Mouse (Mus musculus): ENCODE measurements around the gene Krt42. TPM values are rescaled to one million over a fixed set of nuclear protein-coding genes. Genes with fewer than 3 reads are reported as not detected.

The Krt42 gene
- polyA plus RNA-seq, 1 experiment from 2014 or later = not detected

GRCm38 (mm10) chr11:100298274-100299036 is 28.8 kb upstream of the Krt42 start:
- no peak overlapping the region for H3K9ac ChIP-seq (replicated peaks)
- H3K4me3 ChIP-seq = peak overlapping the region; percentile 15; the same call in 1 of the 2 replicates
- peak overlapping the region; percentile 31 for H3K4me2 ChIP-seq (replicated peaks)
- no peaks in the 10 kb centered on the region for H3K36me3 ChIP-seq
- H3K27me3 ChIP-seq = 0 out of 2 replicates have a peak, but pooled peaks cover 5% of the 10 kb centered on the region
- peak; percentile 31; the same call in 1 of the 2 replicates for ATAC-seq (ENCODE audit: low FRiP score, low read depth)
- 23% methylated on average over 18 of the region's 18 CpGs for WGBS
- 0 out of 2 replicates have a peak, but pooled peaks cover 3% of the 10 kb centered on the region for H3K4me1 ChIP-seq
- H3K27ac ChIP-seq (replicated peaks) = no peak overlapping the region
- H3K9me3 ChIP-seq = no peaks in the 10 kb centered on the region

GRCm38 (mm10) chr11:100297801-100298200 is 28.1 kb upstream of the Krt42 start:
- Histone ChIP-seq H3K27ac (replicated peaks) (no peak overlapping the region), H3K9me3 (no peaks in the 10 kb centered on the region), H3K4me3 (peak overlapping the region; percentile 15; the same call in 1 of the 2 replicates), H3K36me3 (no peaks in the 10 kb centered on the region), H3K9ac (replicated peaks) (no peak overlapping the region), H3K4me2 (replicated peaks) (peak overlapping the region; percentile 31), H3K27me3 (0 out of 2 replicates have a peak, but pooled peaks cover 5% of the 10 kb centered on the region), H3K4me1 (peaks cover 6% of the 10 kb centered on the region; the same call in 1 of the 2 replicates)
- 45% methylated on average over 5 of the region's 5 CpGs for WGBS
- no peak for ATAC-seq (ENCODE audit: low FRiP score, low read depth)

- no peak overlapping the region for H3K4me3 ChIP-seq
- peak overlapping the region; percentile 35 for H3K4me2 ChIP-seq (replicated peaks)
- peaks cover 11% of the 10 kb centered on the region; the same call in 1 of the 2 replicates for H3K4me1 ChIP-seq
- no peak overlapping the region for H3K27ac ChIP-seq (replicated peaks)
- ATAC-seq (ENCODE audit: low FRiP score, low read depth) = peak; percentile 38; the same call in 1 of the 2 replicates
- WGBS = 5% methylated on average over 10 of the region's 10 CpGs
- no peak overlapping the region for H3K9ac ChIP-seq (replicated peaks)
- H3K9me3 ChIP-seq = no peaks in the 10 kb centered on the region
- 0 out of 2 replicates have a peak, but pooled peaks cover 5% of the 10 kb centered on the region for H3K27me3 ChIP-seq
- H3K36me3 ChIP-seq = no peaks in the 10 kb centered on the region
Measured at GRCm38 (mm10) chr11:100295308-100295707, 25.6 kb upstream of the Krt42 start.

- WGBS = 48% methylated on average over 6 of the region's 6 CpGs
- Histone ChIP-seq H3K36me3 (no peaks in the 10 kb centered on the region), H3K4me3 (no peak overlapping the region), H3K9me3 (no peaks in the 10 kb centered on the region), H3K4me1 (peaks cover 15% of the 10 kb centered on the region; the same call in 1 of the 2 replicates), H3K9ac (replicated peaks) (no peak overlapping the region), H3K27ac (replicated peaks) (no peak overlapping the region), H3K27me3 (0 out of 2 replicates have a peak, but pooled peaks cover 3% of the 10 kb centered on the region), H3K4me2 (replicated peaks) (no peak overlapping the region)
- peak; percentile 68 for ATAC-seq (ENCODE audit: low FRiP score, low read depth)
Measured at GRCm38 (mm10) chr11:100292884-100293283, 23.2 kb upstream of the Krt42 start.

GRCm38 (mm10) chr11:100290235-100290634 is 20.6 kb upstream of the Krt42 start:
- Histone ChIP-seq H3K4me3 (no peak overlapping the region), H3K9ac (replicated peaks) (no peak overlapping the region), H3K4me1 (peaks cover 21% of the 10 kb centered on the region), H3K27me3 (no peaks in the 10 kb centered on the region), H3K4me2 (replicated peaks) (no peak overlapping the region), H3K27ac (replicated peaks) (no peak overlapping the region), H3K36me3 (no peaks in the 10 kb centered on the region), H3K9me3 (no peaks in the 10 kb centered on the region)
- 43% methylated on average over 5 of the region's 5 CpGs for WGBS
- no peak for ATAC-seq (ENCODE audit: low FRiP score, low read depth)

DNA sequence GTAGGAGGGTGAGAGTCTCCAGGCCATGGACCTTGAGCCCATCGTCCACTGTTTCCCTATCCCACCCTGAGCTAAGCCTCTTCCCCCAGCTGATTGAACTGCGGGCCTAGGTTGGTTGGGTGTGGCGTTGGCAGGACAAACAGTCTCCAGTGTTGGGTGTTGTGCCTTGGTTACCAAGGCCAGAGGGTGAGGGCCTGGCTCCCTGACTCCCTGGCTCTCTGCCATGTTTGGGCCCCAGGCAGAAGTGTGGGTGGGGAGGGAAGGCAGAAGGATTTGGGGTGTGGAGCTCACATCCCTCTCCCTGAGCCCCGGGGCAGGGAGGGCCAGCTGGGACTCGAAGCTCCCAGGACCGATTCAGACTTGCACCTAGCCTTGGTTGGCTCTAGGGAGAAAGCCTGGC is 19.3 kb upstream of the Krt42 start:
- WGBS = 86% methylated on average over 6 of the region's 6 CpGs
- Histone ChIP-seq H3K27me3 (no peaks in the 10 kb centered on the region), H3K4me3 (no peak overlapping the region), H3K36me3 (no peaks in the 10 kb centered on the region), H3K9ac (replicated peaks) (no peak overlapping the region), H3K4me1 (peaks cover 21% of the 10 kb centered on the region), H3K9me3 (no peaks in the 10 kb centered on the region), H3K27ac (replicated peaks) (no peak overlapping the region), H3K4me2 (replicated peaks) (no peak overlapping the region)
- no peak for ATAC-seq (ENCODE audit: low FRiP score, low read depth)

DNA sequence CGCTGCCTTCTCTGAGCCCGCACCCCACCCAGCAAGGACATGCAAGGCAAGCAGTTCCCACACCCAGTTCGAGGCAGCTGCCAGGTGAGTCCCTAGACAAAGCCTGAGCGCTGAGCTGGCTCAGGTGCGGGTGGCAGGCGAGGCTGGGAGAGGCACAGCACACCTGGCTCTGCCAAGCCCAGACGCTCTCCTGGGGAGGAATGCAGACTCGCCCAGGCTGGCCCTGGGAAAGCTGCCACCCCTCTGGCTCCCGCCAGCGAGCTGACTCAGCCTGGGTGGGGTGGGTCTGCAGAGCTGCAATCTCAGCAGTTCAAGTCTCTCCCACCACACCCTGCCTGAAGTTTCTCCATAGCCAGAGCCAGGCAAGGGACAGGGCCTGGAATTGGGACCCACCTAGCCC is 17.4 kb upstream of the Krt42 start:
- Histone ChIP-seq H3K36me3 (no peaks in the 10 kb centered on the region), H3K4me3 (no peak overlapping the region), H3K27me3 (no peaks in the 10 kb centered on the region), H3K27ac (replicated peaks) (no peak overlapping the region), H3K9ac (replicated peaks) (no peak overlapping the region; the same call in 1 of the 2 replicates), H3K4me1 (peaks cover 15% of the 10 kb centered on the region), H3K9me3 (no peaks in the 10 kb centered on the region), H3K4me2 (replicated peaks) (no peak overlapping the region)
- ATAC-seq (ENCODE audit: low FRiP score, low read depth) = no peak
- 32% methylated on average over 10 of the region's 10 CpGs for WGBS

DNA sequence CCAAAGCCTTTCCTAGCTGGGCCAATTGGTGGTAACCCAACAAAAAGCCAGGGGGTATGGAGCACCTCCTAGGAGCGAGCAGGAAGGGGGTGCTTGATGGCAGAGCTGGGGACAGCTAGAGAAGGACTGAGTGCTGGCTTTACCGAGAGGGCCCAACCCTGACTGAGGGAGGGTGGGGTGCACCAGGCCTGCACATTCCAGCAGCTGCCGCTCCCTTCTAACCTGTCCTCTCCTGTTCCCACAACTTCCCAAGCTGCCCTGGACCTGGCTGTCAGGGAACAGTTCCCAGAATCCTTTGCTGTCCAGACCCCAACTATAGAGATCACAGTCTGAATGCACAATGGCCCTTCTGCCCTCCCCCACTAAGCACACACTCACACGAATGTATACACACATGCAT is 15.3 kb upstream of the Krt42 start:
- no peak for ATAC-seq (ENCODE audit: low FRiP score, low read depth)
- H3K4me1 ChIP-seq = peaks cover 9% of the 10 kb centered on the region

DNA sequence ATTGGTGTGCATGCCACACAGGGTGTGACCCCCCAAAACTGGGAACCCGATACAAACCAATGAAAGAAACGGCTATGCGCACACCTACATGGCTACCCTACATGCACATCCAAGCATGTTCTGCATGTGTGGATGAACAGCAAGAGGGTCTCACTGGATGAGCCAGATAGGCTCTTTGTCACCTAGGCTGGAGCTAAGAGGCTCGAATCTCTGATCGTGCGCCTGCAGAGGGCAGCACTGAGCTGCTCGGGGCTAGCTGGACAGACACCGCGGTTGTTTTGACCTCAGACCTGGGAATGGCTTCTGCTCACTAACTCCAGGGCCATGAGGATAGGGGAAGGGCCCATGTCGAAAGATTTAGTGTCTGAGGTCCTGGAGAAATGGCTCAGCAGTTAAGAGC is 12.9 kb upstream of the Krt42 start:
- H3K36me3 ChIP-seq = no peaks in the 10 kb centered on the region
- H3K4me2 ChIP-seq (replicated peaks) = no peak overlapping the region
- no peak overlapping the region for H3K27ac ChIP-seq (replicated peaks)
- peaks cover 6% of the 10 kb centered on the region; the same call in 1 of the 2 replicates for H3K4me1 ChIP-seq
- H3K9ac ChIP-seq (replicated peaks) = no peak overlapping the region
- WGBS = 22% methylated on average over 10 of the region's 10 CpGs
- H3K9me3 ChIP-seq = no peaks in the 10 kb centered on the region
- H3K27me3 ChIP-seq = no peaks in the 10 kb centered on the region
- H3K4me3 ChIP-seq = no peak overlapping the region
- peak; percentile 45; the same call in 1 of the 2 replicates for ATAC-seq (ENCODE audit: low FRiP score, low read depth)

More for the DNA sequence above, 15.3 kb upstream of the Krt42 start:
- WGBS = 87% methylated on average over 4 of the region's 4 CpGs
- no peaks in the 10 kb centered on the region for H3K9me3 ChIP-seq
- H3K4me2 ChIP-seq (replicated peaks) = no peak overlapping the region
- no peak overlapping the region for H3K27ac ChIP-seq (replicated peaks)
- H3K9ac ChIP-seq (replicated peaks) = no peak overlapping the region
- no peak overlapping the region for H3K4me3 ChIP-seq
- no peaks in the 10 kb centered on the region for H3K27me3 ChIP-seq
- H3K36me3 ChIP-seq = no peaks in the 10 kb centered on the region

DNA sequence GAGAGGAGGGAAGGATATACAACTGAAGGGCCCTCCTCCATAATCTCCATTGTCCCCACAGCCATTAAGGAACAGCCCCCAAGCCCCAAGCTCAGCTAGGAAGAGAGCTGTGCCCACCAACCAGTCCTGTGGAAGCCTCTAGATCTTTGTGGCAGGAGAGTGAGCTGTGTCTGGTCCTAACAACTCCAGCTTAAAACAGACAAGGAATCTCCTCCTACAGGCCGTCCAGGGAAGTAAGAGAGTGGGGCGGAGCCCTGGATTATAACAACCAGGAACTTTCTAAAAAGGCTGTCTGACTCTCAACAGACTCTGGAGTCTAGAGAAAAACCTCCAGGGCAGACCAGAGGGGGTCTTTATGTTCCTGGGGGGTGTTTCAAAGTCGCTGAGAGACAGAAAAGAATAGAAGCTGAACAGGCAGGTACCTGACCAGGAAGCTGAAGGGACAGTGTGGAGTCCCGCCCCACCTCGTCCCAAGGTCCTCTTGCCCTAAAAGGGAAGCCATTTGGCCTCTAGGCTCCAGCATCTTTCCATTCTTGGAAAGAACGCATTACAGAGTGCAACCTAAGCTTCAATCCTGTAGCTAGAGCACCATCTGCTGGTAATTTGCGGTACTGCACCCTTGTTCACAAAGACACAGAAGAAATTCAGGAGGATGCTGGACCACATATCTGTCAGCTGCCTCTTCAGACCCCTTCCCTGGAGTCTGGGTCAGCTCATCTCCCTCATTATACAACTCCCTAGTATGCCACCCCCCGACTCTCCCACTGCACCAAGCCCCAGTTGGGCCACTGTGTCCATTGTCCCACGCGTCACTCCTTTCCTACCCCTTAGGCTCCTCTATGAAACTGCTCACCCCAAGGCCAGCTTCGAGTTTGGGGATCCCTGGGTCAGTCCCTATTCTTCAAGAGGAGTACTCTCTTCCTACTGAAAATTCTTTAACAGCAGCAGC is 12.2 kb upstream of the Krt42 start:
- Histone ChIP-seq H3K27ac (replicated peaks) (no peak overlapping the region), H3K36me3 (no peaks in the 10 kb centered on the region), H3K4me2 (replicated peaks) (no peak overlapping the region), H3K9me3 (no peaks in the 10 kb centered on the region), H3K9ac (replicated peaks) (no peak overlapping the region), H3K4me3 (no peak overlapping the region), H3K27me3 (no peaks in the 10 kb centered on the region), H3K4me1 (peaks cover 4% of the 10 kb centered on the region; the same call in 1 of the 2 replicates)
- 22% methylated on average over 11 of the region's 11 CpGs for WGBS
- peak; percentile 78 for ATAC-seq (ENCODE audit: low FRiP score, low read depth)

GRCm38 (mm10) chr11:100278759-100279158 is 9.1 kb upstream of the Krt42 start:
- H3K27me3 ChIP-seq = no peaks in the 10 kb centered on the region
- no peak overlapping the region for H3K4me2 ChIP-seq (replicated peaks)
- H3K27ac ChIP-seq (replicated peaks) = no peak overlapping the region
- no peaks in the 10 kb centered on the region for H3K4me1 ChIP-seq
- H3K9ac ChIP-seq (replicated peaks) = no peak overlapping the region
- no peak overlapping the region for H3K4me3 ChIP-seq
- no peak for ATAC-seq (ENCODE audit: low FRiP score, low read depth)
- 75% methylated on average over 5 of the region's 5 CpGs for WGBS
- no peaks in the 10 kb centered on the region for H3K9me3 ChIP-seq
- no peaks in the 10 kb centered on the region for H3K36me3 ChIP-seq

Data from midbrain, embryonic 12.5 days (tissue).